Mouse (Mus musculus) lung, postnatal 0 days (tissue): ENCODE data around the gene Mup19. TPM values are rescaled to one million over a fixed set of nuclear protein-coding genes. Genes with fewer than 3 reads are reported as not detected.

Experiments used
- polyA plus RNA-seq: library from polyadenylated mRNA; unstranded; fragments of >200 nt; fragmentation: Nextera tagmentation; extraction: Ambion mirVana; gene quantifications from 2 replicates; pipeline ENCODE4 v1.2.1, GENCODE M21; 2015

Mup19 gene
- polyA plus RNA-seq, 1 experiment from 2014 or later, result not detected

Other genes starting within 250 kb of the Mup19 start
- not detected in 2 replicates for gene Mup17, start 186.4 kb downstream of the Mup19 start, polyA plus RNA-seq
- not detected in 2 replicates for gene Mup18, start 108.1 kb downstream of the Mup19 start, polyA plus RNA-seq
- not detected in 2 replicates for gene Mup5, start 53.0 kb upstream of the Mup19 start, polyA plus RNA-seq